ENCODE assay signal across 18 mouse cellular contexts in the genomic region with DNA sequence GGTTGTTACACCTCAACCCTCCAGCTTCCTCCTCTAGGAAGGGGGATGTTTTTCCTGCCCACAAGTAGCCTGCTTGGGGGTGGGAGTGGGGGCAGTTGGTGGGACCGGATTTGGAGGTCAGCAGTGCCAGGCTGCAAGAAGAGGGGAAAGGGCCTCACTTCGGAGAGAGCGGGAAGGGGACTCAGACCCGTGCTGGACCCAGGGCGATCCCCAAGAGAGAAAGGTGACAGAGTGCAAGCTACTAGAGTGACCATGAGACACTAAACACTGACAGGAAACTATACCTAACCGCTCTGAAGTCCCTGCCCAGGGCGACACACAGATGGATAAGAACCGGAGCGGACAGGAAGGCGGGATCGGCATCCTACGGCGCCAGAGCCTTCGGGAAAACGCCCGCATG. TPM values are rescaled to one million over a fixed set of nuclear protein-coding genes. Genes with fewer than 3 reads are reported as not detected.
A peak's percentile ranks its signal among the peaks of the same experiment; 100 is the strongest.
DNase-seq lines count a peak whose midpoint lies in the region; ATAC-seq and TF ChIP-seq lines count a peak whose summit lies in the region.
"Had no signal": no experiment of that assay in that cellular context is flagged by ENCODE, and none has a peak within 500 bp of the region (broad histone marks: within the 10 kb centered on the region; RNA-seq: fewer than 3 reads in every experiment).

No protein-coding gene starts in this region.

- peak overlapping the region; percentile 64 for H3K4me2 ChIP-seq in heart, embryonic 11.5 days
- peak overlapping the region; percentile 48; the same call in 1 of the 2 replicates for H3K4me2 ChIP-seq in lung, embryonic 14.5 days
- 0 out of 2 replicates have a peak overlapping the region, but pooled peaks have one; percentile 38 for H3K4me2 ChIP-seq in embryonic facial prominence, embryonic 14.5 days (ENCODE audit: low read depth, low read length)

- no peak overlapping the region for H3K27ac ChIP-seq in heart, embryonic 11.5 days (ENCODE audit: low read depth, low read length)
- H3K27ac ChIP-seq in lung, embryonic 14.5 days (ENCODE audit: low read depth), result no peak overlapping the region
- H3K27ac ChIP-seq in embryonic facial prominence, embryonic 14.5 days (replicated peaks; ENCODE audit: low read depth, low read length), result no peak overlapping the region
- H3K27ac ChIP-seq: kidney, postnatal 0 days had no signal

- peaks cover 75% of the 10 kb centered on the region for H3K27me3 ChIP-seq in heart, embryonic 11.5 days (ENCODE audit: control insufficient read depth, insufficient read depth, low read length)
- H3K27me3 ChIP-seq in lung, embryonic 14.5 days (ENCODE audit: insufficient read depth, low read length), result peaks cover 78% of the 10 kb centered on the region
- peaks cover 92% of the 10 kb centered on the region for H3K27me3 ChIP-seq in embryonic facial prominence, embryonic 14.5 days (replicated peaks; ENCODE audit: control insufficient read depth, insufficient read depth, low read length)

- H3K9ac ChIP-seq in heart, embryonic 11.5 days (ENCODE audit: low read depth, low read length), result no peak overlapping the region
- H3K9ac ChIP-seq in lung, embryonic 14.5 days, result no peak overlapping the region
- H3K9ac ChIP-seq in embryonic facial prominence, embryonic 14.5 days (ENCODE audit: low read depth, low read length), result no peak overlapping the region
- H3K9ac ChIP-seq: liver, postnatal 0 days had no signal

- no peak for TF ChIP-seq CTCF in lung, embryonic 14.5 days (IDR thresholded peaks at IDR 0.05; ENCODE audit: low read depth)

- H3K4me3 ChIP-seq in heart, embryonic 11.5 days (ENCODE audit: low read depth, low read length), result no peak overlapping the region
- no peak overlapping the region for H3K4me3 ChIP-seq in lung, embryonic 14.5 days (ENCODE audit: low read depth, low read length)
- H3K4me3 ChIP-seq in embryonic facial prominence, embryonic 14.5 days (ENCODE audit: low read depth, low read length), result peak overlapping the region; percentile 30; the same call in 1 of the 2 replicates
- H3K4me3 ChIP-seq: erythroblast, embryonic 14.5 days had no signal

- no peak for ATAC-seq in heart, embryonic 11.5 days (replicated peaks; ENCODE audit: insufficient number of reproducible peaks, low FRiP score, low TSS enrichment)
- ATAC-seq in lung, embryonic 14.5 days (ENCODE audit: insufficient read depth), result no peak
- ATAC-seq in embryonic facial prominence, embryonic 14.5 days (ENCODE audit: low read depth), result no peak
- ATAC-seq: CD4-positive, CD25-positive, alpha-beta regulatory T cell, adult 4 months; liver, postnatal 0 days had no signal

- no peaks in the 10 kb centered on the region for H3K9me3 ChIP-seq in heart, embryonic 11.5 days (replicated peaks; ENCODE audit: control insufficient read depth, low read length)
- H3K9me3 ChIP-seq in lung, embryonic 14.5 days (ENCODE audit: low read depth, low read length), result no peaks in the 10 kb centered on the region
- no peaks in the 10 kb centered on the region for H3K9me3 ChIP-seq in embryonic facial prominence, embryonic 14.5 days (ENCODE audit: control insufficient read depth, low read length)

- no peaks in the 10 kb centered on the region for H3K36me3 ChIP-seq in heart, embryonic 11.5 days (ENCODE audit: control insufficient read depth, insufficient read depth, low read length)
- no peaks in the 10 kb centered on the region for H3K36me3 ChIP-seq in lung, embryonic 14.5 days (ENCODE audit: insufficient read depth)
- no peaks in the 10 kb centered on the region for H3K36me3 ChIP-seq in embryonic facial prominence, embryonic 14.5 days (ENCODE audit: control insufficient read depth, insufficient read depth, low read length)

- intact Hi-C loops in heart, postnatal 14 days (cut with DNase I), result no loop called here

- H3K4me1 ChIP-seq in heart, embryonic 11.5 days (ENCODE audit: control insufficient read depth, insufficient read depth, low read length), result peaks cover 30% of the 10 kb centered on the region
- H3K4me1 ChIP-seq in lung, embryonic 14.5 days (ENCODE audit: insufficient read depth), result no peaks in the 10 kb centered on the region
- H3K4me1 ChIP-seq in embryonic facial prominence, embryonic 14.5 days (ENCODE audit: control insufficient read depth, insufficient read depth, low read length), result 0 out of 2 replicates have a peak, but pooled peaks cover 6% of the 10 kb centered on the region

- DNase-seq in heart, postnatal 14 days, result no peak
- peak; percentile 21 for DNase-seq in lung, embryonic 14.5 days
- DNase-seq in lung, adult 18-20 months, result no peak
- no peak for DNase-seq in embryonic facial prominence, embryonic 14.5 days (ENCODE audit: low spot score)
- peak; percentile 35 for DNase-seq in neural tube, embryonic 10.5 days (ENCODE audit: extremely low spot score, low spot score)
- no peak for DNase-seq in cerebellum, postnatal 36 days
- DNase-seq in layer of hippocampus, adult 9-10 months (ENCODE audit: low spot score), result no peak
- DNase-seq: left cerebral cortex, postnatal 4 days; liver, postnatal 0 days had no signal

- 3% methylated on average over 16 of the region's 16 CpGs for WGBS in heart, embryonic 11.5 days (ENCODE audit: insufficient replicate concordance)
- WGBS in lung, embryonic 14.5 days, result 2% methylated on average over 16 of the region's 16 CpGs
- 2% methylated on average over 16 of the region's 16 CpGs for WGBS in embryonic facial prominence, embryonic 14.5 days

RNA-seq across cellular contexts. Expression of a gene that starts 3.7 kb away (rescaled TPM):
- not detected in 2 replicates for polyA plus RNA-seq in heart, embryonic 11.5 days (2014; fragmentation: Nextera tagmentation; extraction: Ambion mirVana)
- not detected for total RNA-seq in heart, postnatal 14 days (2021)
- not detected in 2 replicates for polyA plus RNA-seq in lung, embryonic 14.5 days (2014; fragmentation: Nextera tagmentation; extraction: Ambion mirVana)
- polyA plus RNA-seq in embryonic facial prominence, embryonic 14.5 days (2014; fragmentation: Nextera tagmentation; extraction: Ambion mirVana), result not detected in 2 replicates
- total RNA-seq: adrenal gland, adult 18-20 months; gastrocnemius, adult 18-20 months; heart, postnatal 36 days; layer of hippocampus, postnatal 10 days; left cerebral cortex, postnatal 4 days; megakaryocyte, adult 5-6 weeks had no signal
- polyA plus RNA-seq: CD4-positive, CD25-positive, alpha-beta regulatory T cell, adult 4 months; erythroblast, embryonic 14.5 days; kidney, postnatal 0 days; liver, postnatal 0 days had no signal

RNA-seq across cellular contexts. Expression of a gene that starts 51.8 kb away (rescaled TPM):
- polyA plus RNA-seq in heart, embryonic 11.5 days (2014; fragmentation: Nextera tagmentation; extraction: Ambion mirVana), result 4.0 and 4.2 TPM in 2 replicates
- 1 to 10 TPM; 4.4 to 6.2 TPM for total RNA-seq in heart, postnatal 14 days (2021)
- polyA plus RNA-seq in lung, embryonic 14.5 days (2014; fragmentation: Nextera tagmentation; extraction: Ambion mirVana), result 8.2 and 8.4 TPM in 2 replicates
- polyA plus RNA-seq in embryonic facial prominence, embryonic 14.5 days (2014; fragmentation: Nextera tagmentation; extraction: Ambion mirVana), result 7.1 and 9.0 TPM in 2 replicates

Comparison
In these comparisons a context has a peak if more than half of its experiments do, and no peak if none do; other contexts are left out.
1. DNase-seq: peak in lung, embryonic 14.5 days (single experiment) and neural tube, embryonic 10.5 days (single experiment); none in heart, postnatal 14 days (0 of 2), lung, adult 18-20 months (0 of 2), embryonic facial prominence, embryonic 14.5 days (single experiment), cerebellum, postnatal 36 days (0 of 2) and layer of hippocampus, adult 9-10 months (single experiment).
2. Peak in every context shown above with its lines, with median percentiles within 50 percentile points of each other: H3K4me2 ChIP-seq.